Mouse (Mus musculus) spleen, adult 18-20 months (tissue): ENCODE measurements around the gene Klhl21.

ENCODE experiments used
- DNase-seq, 2 experiments: peaks; one replicate each; pipeline ENCODE4 v3.0.0; 2022; ENCODE audit warnings: mixed read lengths in 2 of 2

Gene Klhl21

DNA sequence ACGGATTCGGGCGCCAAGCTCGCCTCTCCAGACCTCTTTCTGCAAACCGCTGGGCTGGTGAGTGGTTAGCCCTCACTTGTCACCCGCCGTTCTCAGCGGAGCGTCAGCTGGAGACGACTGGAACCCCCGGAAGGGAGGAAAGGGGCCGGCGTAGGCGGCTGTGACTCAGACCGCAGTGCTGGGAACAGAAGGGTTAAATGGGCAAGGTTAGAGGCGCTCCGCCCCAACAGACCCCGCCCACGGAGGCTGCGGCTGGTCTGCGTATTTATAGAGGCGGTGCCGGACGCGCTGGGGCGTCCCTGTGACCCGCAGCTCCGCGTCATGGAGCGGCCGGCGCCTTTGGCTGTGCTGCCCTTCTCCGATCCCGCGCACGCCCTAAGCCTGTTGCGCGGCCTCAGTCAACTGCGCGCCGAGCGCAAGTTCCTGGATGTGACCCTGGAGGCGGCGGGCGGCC is at the start of gene Klhl21:
TSS of gene Klhl21 (plus strand) at position 182 of the 454 bp plus-strand sequence.
- DNase-seq = peak; percentile 87 to 93

DNA sequence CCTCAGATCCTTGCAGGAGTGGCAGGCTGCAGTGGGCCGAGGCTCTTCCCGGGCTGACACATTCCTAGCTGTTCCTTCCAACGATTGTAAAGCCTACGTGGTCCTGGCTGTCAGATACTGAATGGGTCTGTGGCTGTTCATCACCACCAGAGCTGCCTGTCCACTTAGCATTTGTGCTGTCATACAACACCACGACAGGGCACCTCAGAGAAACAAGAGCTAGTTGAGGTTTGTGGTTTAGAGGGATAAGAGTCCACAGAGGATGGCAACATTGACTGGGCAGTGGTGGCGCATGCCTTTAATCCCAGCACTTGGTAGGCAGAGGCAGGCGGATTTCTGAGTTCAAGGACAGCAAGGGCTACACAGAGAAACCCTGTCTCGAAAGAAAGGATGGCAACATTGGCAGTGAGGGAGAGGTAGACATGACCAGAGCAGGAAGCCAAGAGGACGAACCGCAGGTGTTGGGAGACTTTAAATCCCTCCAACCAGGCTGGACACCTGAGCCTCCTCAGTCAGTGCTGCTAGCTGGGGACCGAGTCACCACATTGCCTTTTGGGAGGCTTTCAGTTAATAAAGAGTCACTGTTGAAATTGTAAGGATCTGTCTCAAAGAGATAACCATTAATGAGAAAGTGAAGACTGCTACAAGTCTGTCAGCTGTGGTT is 48.6 kb upstream of the Klhl21 start:
- no peak for DNase-seq

DNA sequence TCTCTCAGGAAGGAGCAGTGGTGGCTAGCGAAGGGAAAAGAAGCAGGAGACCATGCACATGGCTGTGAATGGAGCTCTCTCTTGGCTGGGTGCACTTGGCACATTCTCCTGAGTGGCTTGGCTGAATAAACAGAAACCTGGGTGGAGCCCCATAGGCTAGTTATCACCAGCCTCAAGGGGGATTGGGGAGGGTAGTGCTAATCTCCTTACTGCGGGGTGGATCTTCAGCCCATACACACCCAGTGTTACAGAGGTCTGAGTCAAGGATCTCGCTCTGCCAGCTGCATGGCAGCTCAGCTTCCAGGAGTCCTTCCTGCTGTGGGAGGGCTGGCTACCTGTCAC is 48.1 kb upstream of the Klhl21 start:
- no peak for DNase-seq

DNA sequence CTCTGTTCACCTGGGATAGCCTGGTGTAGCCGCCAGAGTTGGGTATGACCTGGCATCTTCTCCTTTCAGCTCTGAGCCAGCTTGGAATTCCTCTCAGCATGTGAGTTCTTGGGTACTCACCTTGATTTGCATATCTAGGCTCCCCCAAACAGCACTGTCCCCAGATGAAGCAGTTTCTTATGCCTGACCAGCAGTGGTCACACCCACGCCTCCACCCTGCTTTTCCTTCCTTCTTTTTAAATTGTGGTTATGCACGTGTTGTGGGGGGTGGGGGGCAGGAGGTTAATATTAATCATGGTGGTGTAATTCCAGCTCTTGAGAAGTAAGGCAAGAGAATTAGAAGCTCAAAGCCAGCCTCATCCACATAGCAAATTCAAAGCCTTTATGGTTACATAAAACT is 45.8 kb upstream of the Klhl21 start:
- DNase-seq = peak; percentile 37 to 46

DNA sequence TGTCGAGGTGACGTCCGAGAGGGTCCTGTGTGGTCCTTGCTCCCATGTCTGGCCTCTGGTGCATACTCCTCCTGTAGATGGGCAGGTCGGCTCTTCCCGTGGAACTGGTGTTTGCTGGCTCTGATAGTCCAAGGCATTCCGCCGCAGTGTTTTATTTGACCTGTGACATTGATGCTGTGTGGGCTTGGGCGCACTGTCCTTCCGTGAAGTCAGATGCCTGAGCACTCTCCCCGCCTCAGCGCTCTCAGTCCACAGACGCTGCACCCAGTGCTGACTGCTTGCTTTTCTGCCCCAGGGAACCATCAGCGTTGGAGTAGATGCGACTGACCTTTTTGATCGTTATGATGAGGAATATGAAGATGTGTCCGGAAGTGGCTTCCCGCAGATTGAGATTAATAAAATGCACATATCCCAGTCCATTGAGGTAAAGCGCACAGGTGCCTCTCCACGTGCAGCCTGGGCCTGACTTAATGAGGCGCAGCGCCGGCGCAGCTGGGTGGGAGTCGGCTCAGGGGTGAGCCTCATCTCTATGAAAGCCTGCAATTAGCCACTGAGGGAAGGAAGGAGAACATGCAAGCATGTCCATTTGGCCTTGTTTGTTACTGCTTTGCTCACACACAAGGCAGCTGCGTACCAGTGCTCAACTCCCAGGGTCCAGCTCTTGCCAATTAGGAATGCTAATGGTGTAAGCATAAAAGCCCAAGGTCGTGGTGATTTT is 40.2 kb upstream of the Klhl21 start:
- DNase-seq = no peak

DNA sequence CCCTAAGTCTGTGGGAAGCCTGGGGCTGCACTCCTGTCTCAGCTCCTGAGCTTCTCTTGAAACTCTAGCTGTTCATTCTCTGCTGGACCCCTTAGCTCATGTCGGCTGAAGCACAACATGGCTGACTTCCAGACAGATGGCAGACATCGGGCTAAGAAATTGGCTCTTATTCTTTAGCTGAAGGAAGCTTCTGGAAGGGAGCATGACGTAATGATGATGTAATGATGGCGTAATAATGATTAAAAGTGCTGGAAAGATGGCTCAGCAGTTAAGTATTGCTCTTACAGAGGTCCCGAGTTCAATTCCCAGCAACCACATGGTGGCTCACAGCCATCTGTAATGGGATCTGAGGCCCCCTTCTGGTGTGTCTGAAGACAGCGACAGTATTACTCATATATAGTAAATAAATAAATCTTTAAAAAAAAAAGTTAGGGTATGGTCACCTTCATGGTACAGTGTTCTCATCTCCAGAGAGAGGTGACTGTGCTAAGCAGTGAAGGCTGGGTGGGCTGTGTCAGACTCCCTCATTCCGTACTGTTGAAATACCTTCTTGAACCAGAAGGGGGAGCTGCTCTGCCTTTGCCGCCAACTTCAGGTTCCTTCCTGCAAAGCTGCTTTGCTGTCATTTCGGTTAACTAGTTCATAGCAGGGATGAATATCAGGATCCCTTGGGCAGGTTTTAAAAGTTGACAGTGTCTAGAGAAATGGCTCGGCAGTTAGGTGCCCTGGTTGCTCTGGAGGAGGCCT is 36.2 kb upstream of the Klhl21 start:
- no peak for DNase-seq

DNA sequence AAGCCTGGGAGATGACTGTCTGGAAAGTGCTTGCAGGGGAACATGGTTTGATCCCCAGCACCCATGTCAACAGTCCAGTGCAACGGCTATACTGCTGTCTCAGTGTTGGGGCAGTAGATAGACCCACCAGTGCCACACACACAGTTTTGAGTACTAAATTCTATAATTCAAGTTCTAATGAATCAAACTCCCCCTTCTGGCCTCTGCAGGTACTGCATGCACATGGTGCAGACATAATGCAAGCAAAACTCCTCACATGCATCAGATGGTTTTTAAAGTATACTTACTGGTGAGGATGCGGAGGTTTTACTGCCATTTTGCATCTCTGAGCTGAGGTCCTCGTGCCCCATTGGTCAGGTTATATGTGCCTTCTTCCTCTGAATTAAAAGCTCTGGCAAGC is 33.2 kb upstream of the Klhl21 start:
- DNase-seq = peak in 1 of 2 experiments; percentile 45

DNA sequence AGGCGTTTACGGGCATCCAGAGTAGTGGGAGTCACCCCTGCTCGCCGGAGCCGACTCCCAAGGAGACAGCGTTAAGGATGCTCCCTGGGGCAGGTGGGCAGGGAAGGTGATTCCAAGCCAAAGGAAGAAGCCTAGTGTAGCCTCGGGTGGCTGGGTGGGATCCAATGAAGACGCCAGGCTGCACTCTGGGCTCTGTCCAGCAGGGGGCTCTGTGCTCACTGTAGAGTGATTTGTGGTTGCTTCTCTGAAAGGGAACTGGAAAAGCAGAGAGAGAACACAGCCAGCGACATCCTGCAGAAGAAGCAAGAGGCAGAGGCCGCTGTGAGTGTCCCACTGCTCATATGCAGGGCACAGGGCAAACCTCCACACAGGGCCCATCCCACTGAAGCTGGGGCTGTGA is 30.9 kb upstream of the Klhl21 start:
- peak; percentile 73 to 90 for DNase-seq

DNA sequence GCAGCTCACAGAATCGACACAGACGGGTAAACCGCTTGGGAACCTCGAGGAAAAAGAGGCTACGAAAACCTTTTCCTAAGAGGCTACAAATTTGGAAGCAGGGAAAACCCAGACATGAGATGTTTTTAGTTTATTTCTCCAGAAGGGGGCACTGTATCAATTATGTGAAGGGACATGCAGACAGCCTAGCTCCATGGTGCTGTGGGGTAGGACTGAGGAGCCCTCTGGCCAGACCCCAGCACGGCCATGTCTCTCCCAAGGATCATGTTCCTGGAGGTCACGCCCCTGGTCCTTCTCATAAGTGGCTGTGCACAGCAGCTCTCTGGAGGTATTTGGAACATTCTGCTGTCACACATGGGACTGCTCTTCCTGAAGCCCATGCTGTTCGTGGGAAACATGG is 27.9 kb upstream of the Klhl21 start:
- no peak for DNase-seq

DNA sequence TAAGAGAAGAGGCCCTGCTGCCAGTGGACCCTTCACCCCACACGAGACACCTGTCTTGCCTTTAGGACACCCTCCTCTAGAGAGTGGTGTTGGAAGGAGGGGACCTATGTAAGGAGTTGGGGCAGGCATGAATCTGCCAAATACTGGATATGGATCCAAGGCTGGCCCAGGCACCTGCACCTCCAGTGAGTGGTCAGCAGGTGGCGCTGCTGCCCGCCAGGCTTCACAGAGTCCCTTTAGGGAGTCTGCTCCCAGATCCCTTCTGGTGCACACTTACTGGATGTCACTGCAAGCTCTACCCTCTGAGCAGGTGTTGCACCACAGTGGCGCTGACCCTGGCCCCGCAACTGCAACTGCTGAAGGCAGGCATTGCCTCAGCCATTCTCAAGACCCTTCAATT is 27.2 kb upstream of the Klhl21 start:
- peak; percentile 52 to 75 for DNase-seq

DNA sequence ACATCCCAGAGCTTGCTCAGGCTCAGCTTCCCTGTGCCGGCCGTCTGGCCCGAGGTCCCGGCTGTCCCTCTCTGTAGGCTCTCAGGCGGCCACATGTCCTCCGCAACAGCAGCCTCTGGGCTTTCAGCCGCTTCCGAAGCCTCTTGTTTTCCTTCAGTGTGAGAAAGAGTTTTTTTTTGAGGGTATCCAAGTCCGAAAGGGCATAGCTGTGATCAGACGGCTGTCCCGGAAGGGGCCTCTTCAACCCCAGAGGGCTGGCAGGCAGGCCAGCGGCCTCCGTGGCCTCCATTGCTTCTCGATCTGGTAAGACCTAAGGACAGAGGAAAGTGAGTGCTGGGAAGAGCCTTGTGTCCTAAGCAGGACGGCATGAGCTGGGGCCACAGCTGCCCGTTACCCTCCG is 25.6 kb upstream of the Klhl21 start:
- no peak for DNase-seq

DNA sequence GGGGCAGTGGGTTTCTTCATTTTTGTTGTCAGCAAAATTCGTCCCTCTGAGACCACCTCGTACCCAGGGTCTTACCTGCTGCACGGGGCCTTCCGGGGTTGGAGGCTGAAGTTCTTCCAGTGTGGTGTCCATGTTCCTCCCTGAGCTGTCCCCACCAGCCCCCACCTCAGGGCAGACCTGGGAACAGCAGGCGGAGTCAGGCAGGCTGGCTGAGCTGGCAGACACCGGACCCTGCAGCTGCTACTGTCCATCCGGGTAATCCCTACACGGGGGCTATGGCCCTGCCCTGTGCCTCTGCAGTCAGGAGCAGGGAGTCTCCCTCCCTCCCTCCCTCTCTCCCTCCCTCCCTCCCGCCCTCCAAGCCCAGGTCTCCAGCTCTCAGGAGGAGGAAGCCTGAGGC is 25.0 kb upstream of the Klhl21 start:
- no peak for DNase-seq

DNA sequence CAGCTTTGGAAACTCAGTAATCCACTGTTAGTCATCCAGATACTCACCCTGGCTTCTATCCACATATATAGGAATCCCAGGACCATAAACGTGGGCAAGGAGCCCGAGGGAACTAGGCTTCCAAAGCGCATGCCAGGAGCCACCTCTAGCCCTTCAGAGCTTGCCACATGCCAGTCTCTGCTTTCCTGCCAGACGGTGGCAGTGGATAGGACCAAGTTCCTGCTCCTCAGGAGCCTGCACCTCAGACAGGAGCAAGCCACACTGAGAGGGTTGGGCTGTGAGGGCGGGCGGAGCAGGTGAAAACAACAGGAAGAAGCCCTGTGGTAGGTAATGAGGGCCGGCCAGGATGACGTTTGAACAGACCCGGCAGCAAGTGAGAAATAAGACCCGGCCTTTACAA is 22.7 kb upstream of the Klhl21 start:
- no peak for DNase-seq

DNA sequence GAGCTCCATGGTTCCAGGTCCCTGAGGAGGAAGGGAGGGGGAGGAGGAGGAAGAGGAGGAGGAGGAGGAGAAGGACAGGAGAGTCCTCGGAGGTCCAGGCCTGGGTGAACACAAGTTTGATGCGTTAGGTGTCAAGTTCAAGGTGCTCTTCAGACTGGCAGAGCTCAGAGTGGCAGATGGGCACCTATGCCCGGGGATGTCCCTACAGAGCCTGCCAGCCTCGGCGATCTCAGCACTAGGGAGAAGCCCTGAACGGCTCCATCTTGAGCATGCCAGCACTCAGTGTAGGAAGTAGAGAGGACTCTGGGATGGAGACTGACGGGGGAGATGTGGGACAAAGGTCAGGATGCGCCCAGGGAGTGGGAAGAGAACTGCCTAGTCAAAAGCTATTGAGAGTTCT is 22.0 kb upstream of the Klhl21 start:
- no peak for DNase-seq

DNA sequence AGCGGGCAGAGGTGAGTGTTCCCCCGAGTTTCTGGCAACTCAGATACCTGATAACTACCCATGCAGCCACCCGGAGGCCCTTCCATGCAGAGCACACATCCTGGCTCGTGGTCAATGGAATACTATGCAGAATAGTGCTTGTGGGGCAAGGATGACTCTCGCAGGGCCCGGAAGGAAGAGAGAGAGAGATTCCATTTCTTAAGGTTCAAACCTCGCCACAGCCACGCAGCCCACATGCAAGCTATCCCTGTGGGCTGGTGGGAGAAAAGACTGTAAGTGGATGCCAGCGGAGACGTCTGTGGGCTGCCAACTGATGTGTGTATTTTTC is 20.6 kb upstream of the Klhl21 start:
- no peak for DNase-seq

DNA sequence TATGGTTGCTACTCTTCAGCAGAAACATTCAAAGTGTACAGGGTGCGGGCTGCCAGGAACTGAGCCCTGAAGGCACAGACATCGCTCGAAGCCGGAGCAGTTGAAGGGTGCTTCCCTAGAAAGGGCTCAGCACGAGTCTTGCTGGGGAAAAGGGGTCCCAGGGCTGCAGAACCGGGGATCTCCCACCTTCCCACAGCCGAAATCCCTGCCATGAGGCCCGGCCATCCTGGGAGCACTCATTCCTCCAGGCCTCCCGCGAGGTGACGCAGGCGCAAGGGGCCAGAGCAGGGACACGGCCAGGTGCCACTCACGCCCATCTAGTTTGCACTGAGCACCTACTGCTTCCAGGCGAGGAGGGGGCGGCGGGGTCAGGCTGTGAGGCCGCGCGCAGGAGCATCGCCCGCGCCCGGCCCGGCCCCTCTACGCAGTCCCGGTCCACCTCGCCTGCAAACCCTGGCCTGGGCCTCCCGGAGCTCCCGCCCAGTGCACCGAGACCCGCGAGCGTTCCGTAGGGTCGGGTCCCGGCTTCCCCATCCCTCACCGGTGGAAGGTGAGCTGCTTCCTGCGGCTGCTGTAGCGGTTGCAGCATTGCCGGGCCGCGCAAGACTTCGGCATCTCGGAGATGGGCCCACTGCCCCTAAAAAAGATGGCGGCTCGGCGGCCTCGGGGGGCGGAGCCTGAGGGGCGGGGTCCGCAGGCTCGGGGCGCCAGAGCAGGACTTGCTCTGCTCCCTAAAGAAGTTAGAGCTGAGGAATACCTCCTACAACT is 20.1 kb upstream of the Klhl21 start, which contains the start of gene Thap3:
TSS of gene Thap3 (minus strand) at position 656 of the 768 bp plus-strand sequence.
- DNase-seq = peak; percentile 75 to 89

DNA sequence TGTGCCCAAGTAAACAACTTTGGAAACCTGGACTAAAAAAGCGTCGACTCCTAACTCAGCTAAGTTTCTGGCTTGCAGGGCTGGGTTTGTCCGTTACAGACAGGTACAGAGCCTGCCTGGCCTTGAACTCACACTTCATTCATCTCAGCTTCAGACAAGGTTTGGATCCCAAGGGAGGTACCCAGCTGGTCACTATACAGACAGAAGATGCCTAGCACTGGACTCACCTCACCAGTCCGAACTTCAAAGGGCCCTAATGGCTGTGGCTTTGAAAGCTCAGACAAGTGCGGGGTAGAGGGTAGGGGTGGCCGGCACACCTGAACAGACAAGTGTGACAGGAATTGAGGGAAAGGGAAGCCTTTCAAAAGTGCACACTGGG is 19.5 kb upstream of the Klhl21 start:
- no peak for DNase-seq

DNA sequence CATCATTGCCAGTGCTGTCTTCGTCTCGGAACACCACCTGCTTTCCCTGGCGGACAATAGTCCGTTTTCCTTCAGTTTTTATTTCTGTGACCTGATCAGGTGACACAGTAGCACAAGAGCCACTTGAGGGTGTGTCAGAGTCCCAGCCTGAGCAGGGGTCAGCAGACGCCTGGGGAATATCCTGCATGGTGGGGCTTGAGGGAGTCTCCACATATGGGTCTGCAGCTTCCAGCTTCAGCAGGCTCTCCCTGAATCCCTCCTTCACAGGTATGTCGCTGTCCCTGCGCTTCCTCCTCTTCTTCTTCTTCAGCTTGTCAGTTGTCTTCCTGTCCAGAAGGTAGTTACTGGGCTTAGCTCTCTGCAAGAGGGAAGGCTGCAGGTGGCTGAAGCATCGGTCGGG is 16.5 kb upstream of the Klhl21 start:
- DNase-seq = no peak

DNA sequence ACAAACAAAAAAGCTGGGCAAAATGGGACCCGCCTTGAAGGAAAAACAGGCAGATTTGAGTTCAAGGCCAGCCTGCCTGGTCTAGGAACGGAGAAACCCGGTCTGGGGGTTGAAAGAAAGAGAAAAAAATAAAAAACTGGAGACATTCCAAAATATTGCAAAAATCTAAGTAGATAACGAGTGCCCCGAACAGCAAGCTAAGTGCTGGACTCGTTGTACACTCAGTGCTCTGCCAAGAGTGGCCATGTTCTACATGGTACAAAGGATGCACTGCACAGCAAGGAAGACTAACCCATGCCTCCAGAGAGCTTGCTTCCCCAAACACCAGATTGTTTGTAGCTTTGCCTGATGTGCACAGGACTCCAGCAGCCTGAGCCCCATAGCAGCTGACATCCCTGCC is 15.6 kb upstream of the Klhl21 start:
- DNase-seq = no peak

DNA sequence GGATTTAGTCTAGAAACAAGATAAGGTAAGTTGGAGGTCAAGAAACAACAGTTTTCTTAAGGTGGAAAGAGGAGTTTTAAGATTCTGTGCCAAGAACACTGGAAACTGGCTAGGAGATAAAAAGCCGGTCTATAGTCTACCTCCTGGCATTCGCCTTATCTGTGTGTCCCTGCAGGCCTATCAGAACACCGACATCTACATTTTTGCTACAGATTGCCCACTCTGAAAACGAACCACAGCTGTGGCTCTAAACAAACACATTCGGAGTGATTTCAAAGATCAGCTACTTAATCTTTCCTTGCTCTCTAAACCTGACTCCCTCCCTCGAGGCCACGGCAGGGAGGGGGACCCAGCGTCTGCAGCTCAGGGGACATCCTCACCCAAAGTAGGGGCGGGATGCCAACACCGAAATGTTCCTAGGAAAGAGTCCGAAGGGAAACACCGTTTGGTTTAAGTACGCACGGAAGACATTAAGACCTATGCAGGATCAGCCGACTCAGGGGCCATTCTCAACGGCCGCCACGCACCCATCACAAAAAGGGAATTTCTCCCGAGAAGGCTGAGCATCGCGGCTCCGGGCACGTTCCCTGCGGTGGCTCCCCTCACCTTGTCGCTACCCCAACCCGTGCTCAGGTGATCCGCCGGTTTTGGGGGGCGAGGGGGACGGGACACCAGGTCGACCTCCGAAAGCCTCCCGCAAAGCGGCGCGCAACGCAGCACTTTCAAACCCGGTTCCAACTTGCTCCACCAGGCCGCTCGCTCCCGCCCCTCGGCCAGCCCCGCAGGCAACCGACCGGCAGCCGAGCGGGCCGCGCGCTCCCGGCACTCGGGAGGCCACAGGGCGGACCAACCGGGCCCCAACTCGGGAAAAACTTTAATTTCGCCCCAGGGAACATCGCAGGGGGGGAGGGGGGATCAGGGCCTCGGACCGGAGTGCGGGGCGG is 14.1 kb upstream of the Klhl21 start:
- DNase-seq = peak in 1 of 2 experiments; percentile 40

DNA sequence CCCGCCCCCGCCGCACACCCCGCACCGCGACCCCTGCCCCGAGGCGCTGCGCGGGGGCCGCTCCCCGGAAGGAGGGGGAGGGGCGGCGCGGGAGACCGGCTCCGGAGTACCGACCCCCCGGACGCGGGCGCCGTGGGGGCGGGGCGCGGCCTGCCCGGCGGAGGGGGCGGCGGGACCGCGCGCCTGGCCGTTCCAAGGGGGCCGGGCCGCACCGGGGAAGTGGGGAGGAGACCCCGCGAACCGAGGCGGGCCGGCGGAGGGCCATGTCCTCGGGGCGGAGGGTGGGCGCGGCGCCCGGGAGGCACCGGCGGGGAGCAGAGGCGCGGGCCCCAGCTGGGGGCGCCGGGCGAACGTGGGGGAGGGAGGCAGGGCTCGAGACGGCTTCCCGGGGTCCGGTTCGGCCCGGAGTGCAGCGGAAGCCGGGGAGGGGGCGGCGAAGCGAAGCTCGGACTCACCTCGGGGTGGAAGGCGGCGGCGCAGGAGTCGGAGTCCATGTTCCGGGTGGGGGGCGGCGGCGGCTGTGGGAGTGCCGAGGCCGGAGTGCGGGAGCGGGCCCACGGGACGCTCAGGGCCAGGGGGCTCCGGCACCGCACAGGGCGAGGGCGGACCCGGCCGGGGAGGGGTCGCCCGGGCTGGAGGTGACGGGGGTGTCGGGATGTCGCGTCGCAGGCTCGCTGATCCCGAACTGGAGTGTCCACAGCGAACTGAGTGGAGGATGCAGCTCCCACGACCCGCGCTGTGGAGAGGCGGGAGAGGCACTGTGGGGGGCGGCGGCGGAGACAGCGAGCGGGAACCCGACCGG is 13.0 kb upstream of the Klhl21 start:
- peak; percentile 35 to 57 for DNase-seq
